Mouse (Mus musculus) kidney, embryonic 15.5 days (tissue): ENCODE measurements around the gene Tbata. TPM values are rescaled to one million over a fixed set of nuclear protein-coding genes. Genes with fewer than 3 reads are reported as not detected.
A peak's percentile ranks its signal among the peaks of the same experiment; 100 is the strongest.

Experiments
- ATAC-seq: fragments of 200-750 bp; cut with Nextera tagmentation; replicated peaks from 2 replicates; pipeline ENCODE4 v1.8.0; 2017; ENCODE audit warnings: moderate TSS enrichment; ENCODE audit not compliant: low FRiP score
- H3K27ac ChIP-seq: fragments of 300-500 bp; sonication (generic); 2 replicates; pipeline ENCODE4 v1.5.1; 2015; ENCODE audit warnings: mild to moderate bottlenecking, inconsistent platforms
- H3K27me3 ChIP-seq: fragments of 300-500 bp; sonication (generic); 2 replicates; pipeline ENCODE4 v1.6.1; 2015; ENCODE audit warnings: inconsistent platforms
- H3K36me3 ChIP-seq: fragments of 300-500 bp; sonication (generic); 2 replicates; pipeline ENCODE4 v1.6.1; 2015; ENCODE audit warnings: inconsistent platforms
- H3K4me1 ChIP-seq: fragments of 300-500 bp; sonication (generic); 2 replicates; pipeline ENCODE4 v1.6.1; 2015; ENCODE audit warnings: inconsistent platforms
- H3K4me2 ChIP-seq: fragments of 300-500 bp; sonication (generic); 2 replicates; pipeline ENCODE4 v1.6.1; 2015; ENCODE audit warnings: moderate library complexity, mild to moderate bottlenecking, inconsistent platforms
- H3K4me3 ChIP-seq: fragments of 300-500 bp; sonication (generic); replicated peaks from 2 replicates; pipeline ENCODE4 v1.5.1; 2015; ENCODE audit warnings: mild to moderate bottlenecking, inconsistent platforms
- H3K9ac ChIP-seq: fragments of 300-500 bp; sonication (generic); 2 replicates; pipeline ENCODE4 v1.6.1; 2015; ENCODE audit warnings: mild to moderate bottlenecking, inconsistent platforms
- H3K9me3 ChIP-seq: fragments of 300-500 bp; sonication (generic); replicated peaks from 2 replicates; pipeline ENCODE4 v1.6.1; 2016; ENCODE audit warnings: inconsistent platforms
- WGBS: fragments of 180-500 bp; shearing (Covaris S2); methylation state at CpG from one replicate; pipeline ENCODE4 v1.1.7; 2015; ENCODE audit warnings: mixed read lengths; 5-methylcytosine and 5-hydroxymethylcytosine counted together
- polyA plus RNA-seq: library from polyadenylated mRNA; unstranded; fragments of >200 nt; fragmentation: Nextera tagmentation; extraction: Ambion mirVana; gene quantifications from 2 replicates; pipeline ENCODE4 v1.2.1, GENCODE M21; 2015

Tbata gene
- polyA plus RNA-seq, 1 experiment from 2014 or later, result 0.23 TPM

DNA sequence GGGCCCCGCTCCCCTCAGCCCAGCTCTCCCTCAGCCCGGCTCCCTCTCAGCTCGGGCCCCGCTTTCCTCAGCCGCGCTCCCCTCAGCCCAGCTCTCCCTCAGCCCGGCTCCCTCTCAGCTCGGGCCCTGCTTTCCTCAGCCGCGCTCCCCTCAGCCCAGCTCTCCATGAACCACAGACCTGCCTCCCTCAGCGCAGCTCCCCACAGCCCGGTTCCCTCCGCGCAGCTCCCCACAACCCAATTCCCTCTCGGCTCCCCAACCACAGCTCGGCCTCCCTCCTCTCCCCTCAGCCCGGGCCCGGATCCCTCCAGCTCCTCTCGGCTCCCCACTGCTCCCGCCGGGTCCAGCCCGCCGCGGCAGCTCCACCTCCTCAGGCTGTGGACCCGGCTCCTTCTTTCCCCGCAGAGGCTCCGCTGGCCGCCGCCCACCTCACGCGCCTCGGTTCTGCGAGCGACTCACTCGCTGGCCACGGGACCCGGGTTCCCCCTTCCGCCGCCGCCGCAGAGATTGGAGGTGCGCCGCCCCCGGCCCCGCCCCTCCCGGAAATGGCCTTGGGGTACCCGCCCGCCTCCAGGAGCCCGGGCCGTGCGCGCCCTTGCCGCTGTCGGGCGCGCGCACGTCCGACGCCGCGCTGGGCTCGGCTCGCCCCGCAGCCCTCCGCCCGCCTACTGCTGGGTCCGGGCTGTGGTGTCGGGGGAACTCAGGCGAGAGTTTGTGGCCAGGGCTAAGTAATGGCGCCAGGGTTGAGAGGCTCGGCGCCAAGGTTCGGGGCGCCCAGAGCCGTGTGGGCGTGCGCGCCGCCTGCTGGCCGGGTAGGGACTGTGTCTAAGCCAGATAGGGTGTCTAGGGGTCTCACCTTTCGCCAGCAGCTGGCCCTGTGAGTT lies 24.4 kb upstream of the Tbata start, which contains the start of gene Sgpl1:
TSS of gene Sgpl1 (minus strand) at position 547 of the 884 bp plus-strand sequence.
- Histone ChIP-seq H3K9ac (peak within 1 kb of the TSS; percentile 96), H3K27me3 (no peaks in the 10 kb centered on the region), H3K4me2 (peak within 1 kb of the TSS; percentile 97), H3K4me3 (peak within 1 kb of the TSS; percentile 94), H3K27ac (peak within 1 kb of the TSS; percentile 98), H3K36me3 (peaks cover 7% of the 10 kb centered on the region; the same call in 1 of the 2 replicates), H3K9me3 (no peaks in the 10 kb centered on the region), H3K4me1 (peaks cover 16% of the 10 kb centered on the region)
- peak; percentile 88 for ATAC-seq
- WGBS, result under 1% methylated on average over 82 of the region's 82 CpGs

DNA sequence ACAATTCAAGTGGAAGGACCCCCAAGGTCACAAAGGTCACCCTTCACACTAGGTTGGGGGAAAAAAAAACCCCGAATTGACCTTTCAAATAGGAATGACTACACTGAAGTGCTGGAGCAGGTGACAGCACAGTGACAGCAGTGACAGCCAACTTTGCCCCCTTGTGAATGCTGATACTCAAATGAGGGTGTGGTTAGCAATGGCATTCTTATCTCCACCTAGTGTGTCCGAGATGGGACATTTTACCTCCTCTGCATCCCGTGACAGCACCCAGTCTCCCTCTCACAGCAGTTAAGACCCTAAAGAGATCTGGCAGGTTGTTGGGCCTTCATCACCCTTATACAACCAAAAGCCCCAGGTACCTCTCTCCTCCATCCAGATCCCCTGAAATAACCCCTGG lies 22.3 kb upstream of the Tbata start:
- Histone ChIP-seq H3K9me3 (no peaks in the 10 kb centered on the region), H3K36me3 (no peaks in the 10 kb centered on the region), H3K27me3 (no peaks in the 10 kb centered on the region), H3K4me1 (peaks cover 16% of the 10 kb centered on the region), H3K4me3 (no peak overlapping the region), H3K4me2 (no peak overlapping the region), H3K9ac (no peak overlapping the region), H3K27ac (no peak overlapping the region)
- no peak for ATAC-seq
- 88% methylated on average over 3 of the region's 3 CpGs for WGBS

DNA sequence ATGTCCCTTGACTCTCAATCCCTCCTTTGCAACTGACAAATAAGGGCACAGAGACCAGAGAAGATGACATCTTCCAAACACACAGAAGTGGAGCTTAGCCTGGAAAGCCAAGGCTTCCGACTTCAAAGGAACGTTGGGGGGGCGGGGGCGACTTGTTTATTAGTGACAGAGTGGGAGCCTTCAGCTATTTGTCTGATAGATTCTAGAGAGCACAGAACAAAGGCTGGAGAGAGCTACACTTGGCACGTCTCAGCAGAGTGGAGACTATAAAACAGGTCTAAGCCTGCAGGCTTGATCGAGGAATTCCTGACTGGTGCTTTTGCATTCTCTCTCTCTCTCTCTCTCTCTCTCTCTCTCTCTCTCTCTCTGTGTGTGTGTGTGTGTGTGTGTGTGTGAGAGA lies 21.1 kb upstream of the Tbata start:
- ATAC-seq, result no peak
- H3K36me3 ChIP-seq, result no peaks in the 10 kb centered on the region
- H3K27me3 ChIP-seq, result no peaks in the 10 kb centered on the region
- no peaks in the 10 kb centered on the region for H3K9me3 ChIP-seq
- 13% methylated on average over 6 of the region's 6 CpGs for WGBS
- no peak overlapping the region for H3K9ac ChIP-seq
- H3K4me1 ChIP-seq, result peaks cover 13% of the 10 kb centered on the region
- 0 out of 2 replicates have a peak overlapping the region, but pooled peaks have one; percentile 18 for H3K27ac ChIP-seq
- H3K4me3 ChIP-seq, result no peak overlapping the region
- H3K4me2 ChIP-seq, result no peak overlapping the region

DNA sequence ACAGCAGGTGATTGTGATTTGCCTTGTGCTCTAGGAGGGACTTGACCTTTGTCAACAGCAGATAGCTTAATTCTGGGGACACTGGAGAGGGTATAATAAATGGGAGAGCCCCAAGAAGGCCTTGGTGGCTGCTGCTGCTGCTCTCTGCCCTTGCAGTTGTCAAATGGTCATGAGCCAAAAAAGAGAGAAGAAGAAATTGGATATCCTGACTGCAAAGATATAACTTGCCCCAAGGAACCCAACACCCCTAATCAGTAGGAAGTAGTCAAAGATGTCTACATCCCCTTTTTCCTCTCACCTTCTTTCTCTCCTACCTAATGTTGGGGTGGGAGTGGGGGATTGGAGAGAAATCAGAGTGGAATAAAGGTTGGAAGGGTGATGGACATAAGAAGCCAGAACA lies 19.6 kb upstream of the Tbata start:
- Histone ChIP-seq H3K9me3 (no peaks in the 10 kb centered on the region), H3K9ac (no peak overlapping the region)
- no peak for ATAC-seq

DNA sequence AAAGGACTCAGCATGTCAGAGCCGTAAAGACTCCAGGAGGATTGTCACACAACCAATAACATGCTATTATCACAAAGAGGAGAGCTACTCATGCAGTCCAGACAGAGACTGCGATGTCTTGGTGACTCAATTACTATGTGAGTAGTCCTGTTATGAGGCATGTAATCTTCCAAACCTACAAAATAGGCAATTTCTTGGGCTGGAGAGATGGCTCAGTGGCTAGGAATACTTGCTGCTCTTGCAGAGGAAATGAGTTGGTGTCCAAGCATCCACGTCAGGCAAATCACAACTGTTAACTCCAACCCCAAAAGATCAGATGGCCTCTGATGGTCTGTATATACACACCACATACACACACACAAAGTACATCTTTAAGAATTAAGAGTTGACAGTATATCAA lies 16.1 kb upstream of the Tbata start:
- H3K27me3 ChIP-seq, result no peaks in the 10 kb centered on the region
- no peaks in the 10 kb centered on the region for H3K36me3 ChIP-seq
- H3K9me3 ChIP-seq, result no peaks in the 10 kb centered on the region
- WGBS, result 78% methylated on average over 3 of the region's 3 CpGs
- no peak overlapping the region for H3K9ac ChIP-seq
- no peak for ATAC-seq
- no peak overlapping the region for H3K4me2 ChIP-seq
- no peak overlapping the region for H3K4me3 ChIP-seq
- H3K27ac ChIP-seq, result no peak overlapping the region
- H3K4me1 ChIP-seq, result peaks cover under 1% of the 10 kb centered on the region; the same call in 1 of the 2 replicates

More for the DNA sequence above, 19.6 kb upstream of the Tbata start:
- no peak overlapping the region for H3K4me3 ChIP-seq
- H3K4me1 ChIP-seq, result peaks cover 8% of the 10 kb centered on the region
- H3K36me3 ChIP-seq, result no peaks in the 10 kb centered on the region
- H3K4me2 ChIP-seq, result no peak overlapping the region
- H3K27ac ChIP-seq, result no peak overlapping the region
- no peaks in the 10 kb centered on the region for H3K27me3 ChIP-seq

DNA sequence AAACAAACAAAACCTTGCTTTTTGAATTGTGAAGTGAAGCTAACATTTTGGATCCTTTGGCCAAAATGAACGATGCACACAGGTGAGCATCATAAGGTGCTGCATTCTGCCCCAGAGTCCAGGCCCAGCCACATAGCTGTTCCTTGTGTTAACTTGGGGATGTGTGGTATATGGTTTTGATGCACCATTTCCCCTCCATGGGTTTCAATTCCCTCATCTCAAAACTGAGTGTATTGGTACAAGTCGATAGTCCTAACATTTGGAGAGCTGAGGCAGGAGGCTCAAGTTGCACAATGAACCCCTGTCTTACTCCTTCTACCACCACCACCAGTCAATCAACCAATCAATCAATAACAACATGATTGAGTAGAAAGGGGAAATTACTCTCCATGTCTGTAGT lies 15.3 kb upstream of the Tbata start:
- H3K9ac ChIP-seq, result no peak overlapping the region
- H3K4me3 ChIP-seq, result no peak overlapping the region
- H3K4me2 ChIP-seq, result no peak overlapping the region
- 89% methylated on average over 2 of the region's 2 CpGs for WGBS
- no peaks in the 10 kb centered on the region for H3K27me3 ChIP-seq
- ATAC-seq, result no peak
- H3K4me1 ChIP-seq, result no peaks in the 10 kb centered on the region
- H3K9me3 ChIP-seq, result no peaks in the 10 kb centered on the region
- no peaks in the 10 kb centered on the region for H3K36me3 ChIP-seq
- H3K27ac ChIP-seq, result no peak overlapping the region

DNA sequence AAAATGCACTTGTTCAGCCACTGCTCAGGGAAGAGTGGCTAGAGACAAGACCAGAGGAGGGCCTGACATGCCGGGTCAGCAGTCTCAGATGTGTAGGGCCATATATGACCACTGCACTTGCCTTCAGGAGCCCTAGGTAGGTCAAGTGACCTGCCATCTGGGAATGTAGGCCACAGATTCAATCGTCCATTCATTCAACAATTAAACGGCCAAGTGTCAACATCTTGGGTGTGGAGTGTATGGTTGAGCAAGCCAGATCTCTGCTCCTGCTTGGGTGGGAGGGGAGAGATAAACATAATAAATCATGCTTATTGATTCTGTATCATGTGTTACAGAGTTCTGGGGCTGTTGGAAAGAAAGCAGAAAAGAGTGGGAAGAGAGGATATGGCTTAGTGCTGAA lies 13.2 kb upstream of the Tbata start:
- Histone ChIP-seq H3K27ac (no peak overlapping the region), H3K9ac (no peak overlapping the region), H3K27me3 (no peaks in the 10 kb centered on the region), H3K4me2 (no peak overlapping the region), H3K9me3 (no peaks in the 10 kb centered on the region), H3K4me1 (no peaks in the 10 kb centered on the region), H3K4me3 (no peak overlapping the region), H3K36me3 (no peaks in the 10 kb centered on the region)
- ATAC-seq, result peak; percentile 56; the same call in 1 of the 2 replicates
- 40% methylated on average over 3 of the region's 3 CpGs for WGBS

DNA sequence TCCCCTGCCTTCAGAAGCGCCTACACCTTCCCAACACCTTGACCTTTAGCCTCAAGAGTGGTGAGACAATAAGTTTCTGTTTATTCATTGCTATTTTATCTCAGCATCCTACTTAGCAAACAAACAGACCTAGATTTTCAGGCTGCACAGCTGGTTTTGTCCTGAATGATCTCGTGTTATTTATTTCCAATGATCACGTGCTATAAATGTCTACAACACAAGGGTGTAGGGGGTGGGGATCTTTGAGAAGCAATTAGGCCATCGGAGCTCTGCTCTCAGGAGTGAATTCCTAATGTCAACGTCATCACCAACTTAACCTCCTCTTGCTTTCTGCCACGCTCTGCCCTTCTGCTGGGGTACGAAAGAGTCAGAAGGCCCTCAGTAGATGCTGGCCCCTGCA lies 11.7 kb upstream of the Tbata start:
- Histone ChIP-seq H3K36me3 (no peaks in the 10 kb centered on the region), H3K27me3 (no peaks in the 10 kb centered on the region), H3K9me3 (no peaks in the 10 kb centered on the region), H3K27ac (no peak overlapping the region), H3K4me1 (no peaks in the 10 kb centered on the region), H3K4me2 (no peak overlapping the region), H3K4me3 (no peak overlapping the region), H3K9ac (no peak overlapping the region)
- ATAC-seq, result no peak
- WGBS, result 73% methylated on average over 7 of the region's 7 CpGs

DNA sequence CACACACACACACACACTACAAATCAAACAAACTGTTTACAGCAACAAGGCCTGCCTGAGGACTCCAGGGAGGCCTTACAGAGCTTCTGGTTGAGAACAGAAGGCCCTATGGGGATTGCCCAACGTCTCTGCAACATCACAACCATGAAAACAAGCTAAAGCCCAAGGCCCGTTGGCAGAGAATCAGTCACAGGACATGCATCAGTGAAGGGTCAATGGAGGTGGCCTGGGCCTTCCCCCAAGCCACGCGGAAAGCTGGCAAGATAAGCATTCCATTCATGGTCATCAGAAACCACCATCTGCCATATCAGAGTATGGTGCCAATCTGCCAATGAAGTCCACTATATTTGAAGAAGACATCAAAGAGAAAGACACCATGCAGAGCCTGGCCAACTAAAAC lies 11.1 kb upstream of the Tbata start:
- WGBS, result 67% methylated on average over 4 of the region's 4 CpGs
- no peak for ATAC-seq

DNA sequence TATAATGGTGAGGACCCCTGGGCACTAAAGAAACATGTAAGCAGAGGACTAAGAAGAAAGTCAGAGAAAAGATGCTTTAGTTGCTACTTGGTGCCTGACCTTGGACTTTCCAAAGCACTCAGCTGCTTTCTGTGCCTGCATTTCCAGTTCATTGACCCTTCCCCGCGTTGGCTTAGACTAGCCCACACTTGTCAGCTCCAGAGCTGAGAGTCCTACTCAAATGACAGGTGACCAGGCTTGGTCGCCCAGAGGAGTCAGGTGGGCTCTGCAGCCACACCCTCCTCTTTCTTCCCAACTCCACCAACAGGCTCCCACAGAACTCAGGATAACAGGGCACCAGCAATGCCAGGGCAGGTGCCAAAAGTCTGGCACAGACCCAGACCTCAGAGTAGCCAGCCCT lies 9.4 kb upstream of the Tbata start:
- no peaks in the 10 kb centered on the region for H3K9me3 ChIP-seq
- H3K9ac ChIP-seq, result no peak overlapping the region
- H3K4me3 ChIP-seq, result no peak overlapping the region
- H3K36me3 ChIP-seq, result no peaks in the 10 kb centered on the region
- 28% methylated on average over 3 of the region's 3 CpGs for WGBS
- no peak for ATAC-seq
- no peak overlapping the region for H3K27ac ChIP-seq
- no peak overlapping the region for H3K4me2 ChIP-seq
- H3K4me1 ChIP-seq, result no peaks in the 10 kb centered on the region
- no peaks in the 10 kb centered on the region for H3K27me3 ChIP-seq

More for the DNA sequence above, 11.1 kb upstream of the Tbata start:
- H3K9ac ChIP-seq, result no peak overlapping the region
- H3K9me3 ChIP-seq, result no peaks in the 10 kb centered on the region
- H3K4me1 ChIP-seq, result no peaks in the 10 kb centered on the region
- no peaks in the 10 kb centered on the region for H3K27me3 ChIP-seq
- no peak overlapping the region for H3K4me2 ChIP-seq
- H3K4me3 ChIP-seq, result no peak overlapping the region
- H3K36me3 ChIP-seq, result no peaks in the 10 kb centered on the region
- no peak overlapping the region for H3K27ac ChIP-seq

DNA sequence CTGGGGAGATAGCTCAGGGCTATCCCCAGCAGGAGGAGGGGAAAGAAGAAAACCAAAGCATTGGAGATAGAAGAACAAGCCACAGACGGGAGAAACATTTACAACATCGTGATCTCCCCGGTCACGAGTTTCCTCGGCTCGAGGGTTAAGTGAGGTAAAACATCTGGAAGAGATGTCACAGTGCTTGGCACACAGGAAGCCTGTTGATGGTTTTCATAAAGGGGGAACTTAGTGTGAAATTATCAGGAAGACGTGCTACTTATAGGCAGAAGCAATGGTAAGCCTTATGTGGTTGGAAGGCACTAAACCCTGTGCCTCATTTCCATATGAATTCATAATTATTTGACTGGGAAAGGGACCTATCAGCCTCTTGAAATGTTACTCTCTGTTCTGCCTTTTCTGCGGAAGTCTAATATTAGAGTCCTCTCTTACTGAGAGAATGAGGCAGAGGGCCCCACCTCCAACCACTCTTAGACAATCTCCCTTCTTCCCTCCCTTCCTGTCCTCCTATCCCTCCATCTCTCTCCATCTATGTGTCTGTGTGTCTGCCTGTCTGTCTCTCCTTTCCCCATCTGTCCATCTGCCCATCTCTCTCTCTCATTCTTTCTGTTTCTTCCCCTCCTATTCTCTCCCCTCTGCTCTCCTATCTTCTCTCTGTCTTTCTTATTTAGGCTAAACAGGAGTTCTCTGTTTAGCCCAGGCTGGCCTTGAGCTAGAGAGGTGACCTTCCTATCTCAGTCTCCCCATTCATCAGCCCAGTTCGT lies 4.2 kb upstream of the Tbata start:
- no peak overlapping the region for H3K4me3 ChIP-seq
- ATAC-seq, result no peak

DNA sequence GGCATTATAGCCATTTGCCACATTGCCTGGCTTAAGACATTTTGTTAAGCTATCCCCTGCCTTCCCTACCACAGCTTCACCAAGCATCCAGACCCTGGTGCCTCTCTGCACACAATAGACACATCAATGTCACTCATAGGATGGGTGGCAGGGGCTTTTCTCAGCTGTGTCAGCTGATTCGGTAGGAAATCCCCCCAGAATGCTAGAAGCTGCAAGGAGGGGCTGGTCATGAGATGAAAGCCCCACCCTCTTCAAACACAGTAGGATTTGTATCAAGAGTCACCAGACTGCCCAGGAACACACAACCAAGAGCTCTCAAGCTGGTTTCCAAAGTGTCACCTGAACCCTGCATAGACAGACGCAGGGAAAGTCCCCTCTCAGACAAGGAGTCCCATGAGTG lies 3.4 kb upstream of the Tbata start:
- Histone ChIP-seq H3K36me3 (no peaks in the 10 kb centered on the region), H3K27ac (no peak overlapping the region), H3K4me1 (no peaks in the 10 kb centered on the region), H3K9me3 (no peaks in the 10 kb centered on the region), H3K4me2 (no peak overlapping the region), H3K4me3 (no peak overlapping the region), H3K9ac (no peak overlapping the region), H3K27me3 (0 out of 2 replicates have a peak, but pooled peaks cover 3% of the 10 kb centered on the region)
- ATAC-seq, result no peak
- 72% methylated on average over 2 of the region's 2 CpGs for WGBS

More for the DNA sequence above, 4.2 kb upstream of the Tbata start:
- WGBS, result 37% methylated on average over 9 of the region's 9 CpGs
- Histone ChIP-seq H3K4me2 (no peak overlapping the region), H3K9ac (no peak overlapping the region), H3K27ac (no peak overlapping the region), H3K4me1 (no peaks in the 10 kb centered on the region), H3K27me3 (0 out of 2 replicates have a peak, but pooled peaks cover 3% of the 10 kb centered on the region), H3K9me3 (no peaks in the 10 kb centered on the region), H3K36me3 (no peaks in the 10 kb centered on the region)
